Mouse (Mus musculus) neural tube, embryonic 11.5 days (tissue): ENCODE measurements around the gene Olfr13. TPM values are rescaled to one million over a fixed set of nuclear protein-coding genes. Genes with fewer than 3 reads are reported as not detected.
"Not testable (repeated sequence)": the region's sequence is repeated elsewhere in the genome, so short reads cannot be mapped to it uniquely, and the experiment has no call there.

Source experiments
- ATAC-seq: fragments of 200-750 bp; cut with Nextera tagmentation; 2 replicates; pipeline ENCODE4 v1.8.0; 2017; ENCODE audit warnings: moderate number of reproducible peaks, mild to moderate bottlenecking, moderate TSS enrichment, moderate library complexity; ENCODE audit not compliant: insufficient read depth, low FRiP score, low TSS enrichment
- DNase-seq: peaks from one replicate; pipeline ENCODE4 v3.0.0-alpha.2; 2015; ENCODE audit warnings: low spot score
- H3K27ac ChIP-seq: fragments of 300-500 bp; sonication (generic); 2 replicates; pipeline ENCODE4 v1.5.1; 2014; ENCODE audit warnings: low read depth, mild to moderate bottlenecking, low read length
- H3K27me3 ChIP-seq: fragments of 300-500 bp; sonication (generic); 2 replicates; pipeline ENCODE4 v1.6.1; 2014; ENCODE audit warnings: mild to moderate bottlenecking, low read length, mixed read lengths; ENCODE audit not compliant: control insufficient read depth, insufficient read depth
- H3K36me3 ChIP-seq: fragments of 300-500 bp; sonication (generic); 2 replicates; pipeline ENCODE4 v1.6.1; 2014; ENCODE audit warnings: mild to moderate bottlenecking, low read length, moderate library complexity, mixed read lengths; ENCODE audit not compliant: control insufficient read depth, insufficient read depth
- H3K4me1 ChIP-seq: fragments of 300-500 bp; sonication (generic); 2 replicates; pipeline ENCODE4 v1.6.1; 2014; ENCODE audit warnings: low read length, mixed read lengths; ENCODE audit not compliant: control insufficient read depth, insufficient read depth
- H3K4me2 ChIP-seq: fragments of 300-500 bp; sonication (generic); 2 replicates; pipeline ENCODE4 v1.6.1; 2014; ENCODE audit warnings: low read depth, mild to moderate bottlenecking, moderate library complexity
- H3K4me3 ChIP-seq: fragments of 300-500 bp; sonication (generic); 2 replicates; pipeline ENCODE4 v1.5.1; 2014; ENCODE audit warnings: low read depth, low read length
- H3K9ac ChIP-seq: fragments of 300-500 bp; sonication (generic); 2 replicates; pipeline ENCODE4 v1.6.1; 2014; ENCODE audit warnings: mild to moderate bottlenecking, low read length
- H3K9me3 ChIP-seq: fragments of 300-500 bp; sonication (generic); 2 replicates; pipeline ENCODE4 v1.6.1; 2016; ENCODE audit warnings: low read length; ENCODE audit not compliant: control insufficient read depth
- WGBS: fragments of 180-500 bp; shearing (Covaris S2); extraction: QIAGEN DNeasy Blood & Tissue Kit; methylation state at CpG from one replicate; pipeline ENCODE4 v1.1.7; 2014; 5-methylcytosine and 5-hydroxymethylcytosine counted together
- polyA plus RNA-seq: library from polyadenylated mRNA; unstranded; fragments of >200 nt; fragmentation: Nextera tagmentation; extraction: Ambion mirVana; gene quantifications from 2 replicates; pipeline ENCODE4 v1.2.1, GENCODE M21; 2014

Gene Olfr13
- polyA plus RNA-seq, 1 experiment from 2014 or later = not detected

DNA sequence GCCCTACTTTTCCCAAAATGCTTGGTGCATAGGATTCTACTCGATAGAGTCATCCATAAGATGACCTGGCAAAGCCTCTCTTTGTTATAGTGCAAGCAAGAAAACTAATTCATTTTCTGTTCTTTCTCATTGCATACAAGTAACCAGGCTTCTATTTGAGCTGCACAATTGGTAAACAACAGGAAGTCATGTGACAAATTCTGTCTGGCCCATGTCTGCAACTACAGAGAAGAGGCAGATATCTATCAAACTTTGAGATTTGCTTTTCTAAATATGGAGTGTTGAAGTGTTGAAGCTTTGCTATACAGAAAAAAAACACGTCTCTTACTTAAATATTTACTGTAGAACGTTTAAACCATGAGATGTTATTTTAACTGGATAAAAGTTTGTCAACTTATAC, 26.2 kb downstream of the Olfr13 start:
- H3K4me2 ChIP-seq = no peak overlapping the region
- no peaks in the 10 kb centered on the region for H3K36me3 ChIP-seq
- H3K4me3 ChIP-seq = no peak overlapping the region
- no peak overlapping the region for H3K9ac ChIP-seq
- ATAC-seq (no peak), DNase-seq (no peak)
- no peaks in the 10 kb centered on the region for H3K9me3 ChIP-seq
- WGBS = 85% methylated on average over 3 of the region's 3 CpGs
- no peaks in the 10 kb centered on the region for H3K27me3 ChIP-seq
- no peaks in the 10 kb centered on the region for H3K4me1 ChIP-seq
- H3K27ac ChIP-seq = no peak overlapping the region

DNA sequence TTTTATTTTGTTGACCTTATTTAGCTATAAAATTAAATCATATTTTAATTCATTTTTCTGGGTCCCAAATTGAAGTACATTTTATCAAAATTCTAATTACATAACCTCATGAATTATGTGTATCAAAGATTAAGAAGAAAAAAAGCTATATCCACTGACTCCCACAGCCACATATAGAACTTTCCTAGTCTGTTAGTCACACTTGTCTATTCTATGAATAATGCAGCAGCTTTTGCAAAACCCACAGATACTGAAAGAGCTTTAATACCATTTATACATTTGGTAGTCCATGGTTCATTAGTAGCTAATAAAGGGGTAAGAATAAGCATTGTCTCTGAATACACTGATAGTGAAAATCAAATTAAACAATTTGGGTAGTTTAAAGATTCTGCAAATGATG, 30.8 kb downstream of the Olfr13 start:
- H3K4me2 ChIP-seq = no peak overlapping the region
- ATAC-seq = no peak
- H3K9me3 ChIP-seq = no peaks in the 10 kb centered on the region
- H3K9ac ChIP-seq = no peak overlapping the region
- H3K27ac ChIP-seq = no peak overlapping the region
- no peaks in the 10 kb centered on the region for H3K4me1 ChIP-seq
- H3K4me3 ChIP-seq = no peak overlapping the region
- H3K27me3 ChIP-seq = no peaks in the 10 kb centered on the region
- no peaks in the 10 kb centered on the region for H3K36me3 ChIP-seq
- no peak for DNase-seq

DNA sequence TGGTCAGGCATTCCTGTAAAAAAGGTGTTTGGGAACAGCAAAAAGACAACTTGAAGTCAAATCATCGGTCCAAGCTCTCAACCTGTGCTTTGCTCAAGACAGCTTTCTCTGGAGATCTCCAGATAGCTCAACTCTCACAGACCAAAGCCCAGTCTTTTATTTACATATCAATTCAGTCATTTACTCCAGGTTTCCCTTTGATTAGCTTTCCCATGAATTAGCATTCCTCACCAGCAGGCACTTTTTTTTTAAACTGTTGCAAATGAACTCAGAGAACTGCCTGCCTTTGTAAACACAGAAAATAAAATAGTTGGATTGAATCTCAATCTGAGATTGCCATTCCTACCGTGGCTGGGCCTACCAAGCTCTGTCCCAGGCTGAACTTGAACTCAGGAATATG, 33.4 kb downstream of the Olfr13 start:
- Histone ChIP-seq H3K27ac (no peak overlapping the region), H3K36me3 (no peaks in the 10 kb centered on the region), H3K4me3 (no peak overlapping the region)

DNA sequence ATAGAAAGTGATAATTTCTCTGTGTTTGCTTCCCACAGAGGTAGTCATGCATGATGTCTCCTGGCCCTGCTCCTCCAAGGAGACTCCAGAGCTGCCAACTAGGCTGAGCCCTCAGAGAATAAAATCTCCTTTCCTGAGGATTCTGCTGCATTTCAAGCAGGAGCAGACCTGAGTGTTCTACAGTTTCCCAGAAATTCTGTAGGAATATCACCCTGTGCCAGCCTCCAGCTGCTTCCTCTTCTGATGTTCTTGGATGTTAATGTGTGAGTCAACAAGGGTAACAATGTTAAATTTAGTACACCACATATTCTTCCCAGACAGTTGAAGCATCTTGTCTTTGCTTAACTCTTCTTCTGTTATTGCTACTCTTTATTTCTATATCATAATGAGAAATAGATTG, 40.9 kb downstream of the Olfr13 start, which contains the start of gene Olfr434:
Gene Olfr434 (plus strand): TSS at position 149 of the 400 bp plus-strand sequence.
- not testable (repeated sequence) for H3K27ac ChIP-seq, H3K9ac ChIP-seq, H3K36me3 ChIP-seq, H3K4me2 ChIP-seq, H3K9me3 ChIP-seq, DNase-seq, H3K27me3 ChIP-seq, H3K4me1 ChIP-seq, ATAC-seq, H3K4me3 ChIP-seq

More for the DNA sequence above, 33.4 kb downstream of the Olfr13 start:
- H3K4me2 ChIP-seq = no peak overlapping the region
- no peaks in the 10 kb centered on the region for H3K27me3 ChIP-seq
- no peak for DNase-seq
- 31% methylated on average over 2 of the region's 2 CpGs for WGBS
- no peaks in the 10 kb centered on the region for H3K4me1 ChIP-seq
- ATAC-seq = no peak
- H3K9me3 ChIP-seq = no peaks in the 10 kb centered on the region
- no peak overlapping the region for H3K9ac ChIP-seq

Other genes starting within 250 kb of the Olfr13 start
- gene Olfr444, start 223.1 kb upstream of the Olfr13 start, polyA plus RNA-seq = not detected in 2 replicates
- gene Olfr441, start 65.8 kb upstream of the Olfr13 start, polyA plus RNA-seq = not detected in 2 replicates
- gene Olfr237-ps1, start 25.6 kb upstream of the Olfr13 start, polyA plus RNA-seq = not detected in 2 replicates
- not detected in 2 replicates for gene Olfr437, start 8.9 kb upstream of the Olfr13 start, polyA plus RNA-seq
- gene Olfr435, start 25.0 kb downstream of the Olfr13 start, polyA plus RNA-seq = not detected in 2 replicates
- not detected in 2 replicates for gene Olfr434, start 40.9 kb downstream of the Olfr13 start, polyA plus RNA-seq
- gene Olfr47, start 59.4 kb downstream of the Olfr13 start, polyA plus RNA-seq = not detected in 2 replicates
- gene Arhgef5, start 93.4 kb downstream of the Olfr13 start, polyA plus RNA-seq = 2.6 and 3.0 TPM in 2 replicates
- not detected in 2 replicates for gene Nobox, start 137.4 kb downstream of the Olfr13 start, polyA plus RNA-seq